Mouse (Mus musculus) megakaryocyte, adult 5-6 weeks (primary cell): Measurements from ENCODE around the gene Ccnjl. TPM values are rescaled to one million over a fixed set of nuclear protein-coding genes. Genes with fewer than 3 reads are reported as not detected.

Experiments
- ATAC-seq: 2 replicates; pipeline ENCODE4 v1.8.0; 2016; ENCODE audit warnings: mild to moderate bottlenecking, inconsistent platforms; ENCODE audit not compliant: poor library complexity, severe bottlenecking
- total RNA-seq, 2 experiments: library from RNA; stranded (forward) in 1 of 2; stranded (reverse) in 1 of 2; fragments of 153-499, 151-499 nt in 1 of 2; fragments of 221-1000, 200-1000 nt in 1 of 2; gene quantifications; 2 replicates each; pipeline versions ENCODE4 v1.2.3 to v1.2.4; 2015 to 2017

The Ccnjl gene
- total RNA-seq, 2 experiments from 2014 or later: not detected

DNA sequence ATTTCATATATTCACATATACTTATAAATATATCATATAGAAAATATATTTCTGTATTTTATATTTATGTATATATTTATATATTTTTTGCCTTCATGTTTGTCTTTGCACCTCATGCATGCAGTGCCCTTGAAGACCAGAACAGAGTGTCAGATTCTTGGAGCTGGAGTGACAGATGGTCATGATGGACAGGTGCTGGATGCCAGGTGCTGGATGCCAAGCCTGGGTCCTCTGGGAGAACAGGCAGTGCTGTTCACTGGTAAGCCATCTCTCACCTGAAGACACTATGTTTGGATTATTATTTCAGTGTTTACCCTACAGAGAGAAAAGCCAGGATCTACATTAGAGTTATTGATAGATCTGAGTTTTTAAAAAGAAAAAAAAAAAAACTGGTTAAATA lies 9.8 kb upstream of the Ccnjl start:
- ATAC-seq: no peak

DNA sequence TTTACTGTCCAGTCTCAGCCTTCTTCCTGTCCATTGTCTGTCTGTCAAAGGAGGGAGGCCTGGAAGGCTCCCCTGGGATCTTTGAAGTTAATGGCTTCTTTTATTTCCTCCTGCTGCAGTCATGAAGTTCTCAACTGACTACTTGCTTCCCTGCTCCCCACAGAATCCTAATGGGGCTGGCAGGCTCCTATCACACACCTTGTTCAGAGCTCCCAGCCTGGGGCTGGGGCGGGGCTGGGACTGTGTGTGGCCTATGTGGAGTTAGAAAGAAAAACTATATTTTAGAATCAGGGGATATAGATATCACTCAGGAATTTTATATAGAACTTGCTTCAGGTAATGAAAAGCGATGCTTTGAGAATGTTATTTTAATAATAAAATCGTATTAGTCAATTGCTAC lies 8.1 kb upstream of the Ccnjl start:
- ATAC-seq: no peak

DNA sequence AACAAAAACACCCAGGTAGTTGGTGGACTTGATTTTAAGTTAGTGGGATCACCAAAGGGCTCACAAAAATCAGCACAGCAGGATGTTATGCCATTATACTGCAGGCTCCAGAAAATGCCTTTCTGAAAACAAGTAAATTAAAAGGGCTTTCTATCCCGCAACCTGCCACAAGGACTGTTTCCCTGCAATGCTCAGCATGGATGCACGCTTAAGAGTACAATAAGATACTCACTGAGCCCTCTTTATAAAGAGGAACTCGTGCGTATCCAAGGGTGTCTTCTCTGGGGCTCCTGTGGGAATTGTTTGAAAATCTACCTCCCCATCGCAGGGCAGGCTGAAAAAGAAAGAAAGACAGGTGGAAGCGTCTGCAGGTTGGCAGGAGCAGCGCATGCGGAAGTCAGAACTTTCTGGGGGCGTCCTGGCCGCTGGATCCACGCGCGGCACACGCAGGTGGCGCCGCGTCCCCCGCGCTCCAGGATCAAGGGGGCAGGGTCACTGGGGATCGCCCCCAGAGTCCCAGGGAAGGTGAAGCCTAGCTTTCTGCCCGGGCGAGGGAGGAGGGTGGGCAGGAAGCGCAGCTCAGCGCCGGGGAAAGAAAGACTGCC lies 404 bp upstream of the Ccnjl start:
- peak; percentile 25 for ATAC-seq

DNA sequence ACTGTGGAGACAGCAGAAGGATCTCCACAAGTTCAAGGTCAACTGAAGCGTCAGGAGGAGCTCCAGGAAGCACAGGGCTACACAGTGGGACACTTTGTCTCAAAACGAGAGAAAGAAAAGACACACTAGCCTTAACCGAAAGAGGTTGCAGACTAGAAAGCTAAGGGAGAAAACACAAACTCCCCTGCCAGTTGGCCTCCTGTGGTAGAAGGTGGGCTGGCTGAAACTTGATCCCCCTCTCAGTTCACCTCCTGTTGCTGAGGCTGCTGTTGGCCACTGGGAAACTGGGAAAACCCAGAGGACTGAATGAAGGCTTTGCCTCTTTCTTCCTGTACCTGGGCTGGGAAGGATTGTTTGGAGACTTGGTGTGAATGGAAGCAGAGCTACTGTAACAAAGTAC lies 1.5 kb downstream of the Ccnjl start:
- no peak for ATAC-seq

DNA sequence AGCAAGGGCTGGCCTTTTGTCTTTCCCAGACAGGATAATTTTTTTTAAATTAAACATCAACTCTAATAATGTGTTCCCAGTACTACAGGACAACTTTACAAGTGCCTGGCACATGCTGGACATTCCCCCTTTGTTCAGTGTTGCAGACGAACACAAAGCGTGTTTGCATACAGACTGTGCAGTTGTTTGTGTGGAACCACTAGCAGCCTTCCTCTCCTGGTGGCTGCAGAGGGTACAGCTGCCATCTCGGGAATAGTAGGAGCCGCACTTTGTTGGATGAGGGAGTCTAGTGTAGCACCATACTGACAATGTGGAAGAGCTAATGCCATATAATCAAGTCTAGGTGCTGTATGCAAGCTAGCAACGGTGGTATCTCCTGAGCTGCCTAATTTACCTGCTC lies 3.0 kb downstream of the Ccnjl start:
- no peak for ATAC-seq

DNA sequence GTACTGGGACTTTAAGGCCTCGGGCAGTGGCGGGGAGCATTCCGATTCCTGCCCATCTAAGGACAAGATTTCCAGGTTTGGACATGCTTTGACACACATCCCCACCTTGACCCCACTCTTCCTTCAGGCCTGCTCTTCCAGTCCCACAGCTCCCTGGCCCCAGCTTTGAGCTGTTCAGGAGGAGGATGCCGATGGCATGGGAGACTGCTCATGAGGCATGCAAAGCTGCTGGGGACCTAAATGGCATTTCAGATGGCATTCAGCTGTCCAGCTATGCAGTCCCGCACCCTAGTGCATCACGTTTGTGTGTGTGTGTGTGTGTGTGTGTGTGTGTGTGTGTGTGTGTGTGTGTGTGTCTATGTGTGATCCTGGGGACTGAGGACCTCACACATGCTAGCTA lies 8.5 kb downstream of the Ccnjl start:
- no peak for ATAC-seq

DNA sequence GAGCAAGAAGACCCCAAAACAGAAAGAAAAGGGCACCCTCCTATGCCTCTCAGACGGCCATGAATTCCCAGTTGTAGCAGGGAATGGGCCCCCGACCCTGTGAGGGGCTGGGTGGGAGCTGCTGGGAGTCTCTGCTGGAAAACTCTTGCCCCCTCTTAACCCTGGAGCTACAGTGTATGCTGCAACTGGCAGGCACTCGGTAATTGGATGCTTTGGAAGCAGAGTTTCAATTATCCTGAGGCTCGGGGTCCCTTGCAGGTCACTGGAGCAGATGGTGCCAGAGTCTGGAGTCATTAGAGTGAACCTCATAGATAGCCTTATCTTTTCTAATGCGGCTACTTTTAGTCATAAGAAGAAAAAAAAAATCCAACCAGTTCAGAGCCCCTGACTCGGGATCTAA lies 11.3 kb downstream of the Ccnjl start:
- no peak for ATAC-seq

DNA sequence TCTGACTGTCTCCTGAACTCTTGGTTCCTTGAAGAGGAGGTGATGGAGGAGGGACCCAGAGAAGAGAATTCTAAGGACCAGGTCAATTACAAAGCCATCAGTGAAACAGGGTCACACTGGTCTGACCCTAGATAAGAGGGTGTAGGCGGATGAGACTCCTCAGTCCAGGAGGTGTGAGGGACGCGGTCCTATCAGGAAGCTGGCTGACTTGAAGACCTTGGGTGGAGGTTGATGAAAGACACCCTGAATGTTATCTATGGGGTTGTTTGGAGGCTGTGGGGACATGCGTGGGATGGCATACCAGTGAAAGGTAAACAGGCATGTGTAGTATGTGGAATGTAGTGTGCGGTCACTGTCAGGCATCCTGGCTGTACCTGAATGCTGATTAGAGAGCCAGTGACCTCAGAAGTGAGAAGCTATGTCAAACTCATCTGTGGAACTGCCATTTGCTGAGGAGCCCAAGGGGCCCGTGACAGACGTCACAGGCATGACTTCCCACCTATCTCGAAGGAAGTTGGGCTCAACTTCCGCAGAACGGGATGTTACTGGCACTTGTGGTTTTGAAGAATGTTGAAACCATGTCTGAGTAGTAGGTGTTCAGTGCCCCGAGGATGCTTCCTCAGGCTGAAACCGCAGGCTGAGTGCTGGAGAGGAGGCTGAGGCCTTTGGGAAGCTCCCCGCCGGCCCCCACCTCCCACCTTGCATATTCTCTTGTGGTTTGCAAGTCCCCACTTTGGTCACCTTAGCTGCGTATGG lies 15.3 kb downstream of the Ccnjl start:
- peak; percentile 94 for ATAC-seq

DNA sequence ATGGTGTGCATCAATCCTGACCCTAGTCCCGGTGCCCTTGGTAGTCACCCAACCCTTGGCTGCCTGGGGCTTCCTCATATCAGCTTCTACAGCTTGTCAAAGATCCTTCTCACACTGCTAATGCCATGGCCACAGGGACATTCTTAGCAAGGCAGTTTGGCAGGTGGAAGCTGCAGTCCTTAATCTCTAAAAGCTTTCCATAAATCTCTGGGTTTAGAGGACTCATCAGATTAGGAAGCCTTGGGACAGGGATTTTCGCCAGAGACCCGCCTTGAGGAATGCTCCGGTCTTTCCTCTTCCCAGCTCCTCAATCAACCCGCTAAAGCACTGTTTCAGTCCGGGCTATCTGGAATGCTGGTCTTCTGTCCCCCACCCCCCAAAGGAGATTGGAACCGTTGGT lies 16.2 kb downstream of the Ccnjl start:
- no peak for ATAC-seq

DNA sequence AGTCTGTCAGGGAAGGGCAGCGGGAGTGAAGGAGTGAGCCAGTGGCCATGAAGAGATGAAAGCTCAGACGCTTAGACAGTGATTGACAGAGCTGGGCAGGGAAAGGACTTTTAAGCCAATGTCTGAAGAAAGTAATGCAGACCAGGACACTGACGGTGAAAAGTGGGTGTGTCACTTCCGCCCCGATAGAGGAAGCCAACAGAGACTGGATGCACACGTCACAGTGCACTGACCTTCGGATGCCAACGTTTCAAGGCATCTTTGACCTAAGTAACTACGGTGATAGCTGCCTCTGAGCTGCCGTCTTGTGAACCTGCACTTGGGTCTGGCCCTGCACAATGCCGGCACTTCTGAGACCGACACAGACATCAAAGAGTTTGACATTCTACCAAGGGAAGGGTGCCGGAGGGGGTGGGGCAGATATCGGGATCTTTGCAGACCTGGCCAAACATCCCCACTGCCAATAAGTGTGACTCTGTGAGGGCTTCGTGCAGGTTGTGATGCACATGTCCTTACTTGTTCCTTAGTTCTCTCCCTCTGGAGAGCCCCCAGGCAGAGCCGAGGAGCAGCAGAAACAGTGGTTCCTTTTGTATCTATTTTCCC lies 17.4 kb downstream of the Ccnjl start:
- no peak for ATAC-seq

DNA sequence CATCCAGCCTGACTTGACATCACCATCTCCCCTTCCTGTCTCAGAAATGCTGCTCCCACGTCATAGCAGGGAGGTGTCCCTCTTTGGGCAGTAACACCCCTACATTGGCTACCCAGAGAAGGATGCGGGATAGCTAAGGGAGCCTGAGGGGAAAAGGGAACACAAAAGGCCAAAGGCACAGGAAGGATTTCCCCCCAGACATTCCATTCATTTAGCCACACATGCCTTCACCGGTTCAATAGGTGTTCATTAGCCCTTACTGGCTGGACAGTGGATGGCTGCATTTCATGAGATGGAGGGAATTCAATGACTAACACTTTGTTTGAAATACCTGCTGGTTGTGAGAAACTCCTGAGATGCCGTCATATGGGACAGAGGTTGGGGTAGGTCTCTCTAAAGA lies 18.1 kb downstream of the Ccnjl start:
- ATAC-seq: no peak

DNA sequence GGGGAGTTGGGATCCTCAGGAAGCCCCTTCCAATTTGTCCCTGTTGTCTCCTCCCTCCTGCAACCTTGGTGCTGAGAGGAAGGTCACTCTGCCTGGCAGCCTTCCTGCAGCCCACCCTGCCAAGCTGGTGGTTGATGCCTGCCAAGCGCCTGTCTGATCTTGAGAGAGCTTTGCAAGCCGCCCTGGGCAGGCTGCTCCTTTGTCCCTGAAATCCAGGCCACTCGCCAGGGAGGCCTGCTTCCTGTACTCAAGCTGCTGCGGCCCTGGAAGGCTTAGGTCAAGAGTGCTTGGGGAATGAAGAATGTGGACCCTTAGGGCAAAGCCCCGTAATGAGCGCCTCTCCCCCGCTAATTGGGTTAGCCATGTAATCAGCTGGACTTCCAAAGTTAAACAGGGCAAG lies 19.6 kb downstream of the Ccnjl start:
- ATAC-seq: no peak

DNA sequence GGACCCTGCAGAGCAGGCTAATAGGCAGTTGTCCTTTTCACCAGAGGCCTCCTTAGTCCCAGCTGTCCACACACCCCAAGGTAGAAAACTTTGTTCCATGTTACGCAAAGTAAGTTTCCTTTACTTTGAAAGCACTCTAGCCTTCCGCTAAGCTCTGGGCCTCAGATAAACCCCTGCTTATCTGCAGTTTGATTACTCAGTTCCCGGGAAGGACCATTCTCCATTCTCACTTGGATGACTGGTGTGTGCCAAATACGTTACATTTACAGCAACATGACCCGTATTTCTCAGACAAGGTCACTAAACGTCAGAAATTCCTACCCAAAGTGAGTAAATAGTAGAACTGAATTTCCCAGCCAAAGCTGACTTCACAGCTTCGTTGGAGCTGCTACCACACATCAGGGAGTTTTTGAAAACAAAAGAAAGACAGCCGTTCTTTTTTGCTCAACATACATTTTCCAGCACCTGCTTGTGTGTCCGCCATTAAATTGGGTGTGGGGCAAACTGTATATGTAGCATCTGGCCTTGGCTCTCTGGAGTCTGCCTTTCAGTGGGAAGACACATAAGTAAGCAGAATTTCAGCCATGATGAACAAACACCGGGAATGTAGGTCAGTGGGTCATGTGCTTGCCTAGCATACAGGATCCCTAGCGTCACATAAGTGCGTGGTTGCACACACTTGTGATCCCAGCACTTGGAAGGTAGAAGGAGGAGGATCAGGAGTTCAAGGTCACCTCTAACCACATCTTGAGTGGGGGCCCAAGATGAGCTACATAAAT lies 20.3 kb downstream of the Ccnjl start:
- ATAC-seq: no peak

DNA sequence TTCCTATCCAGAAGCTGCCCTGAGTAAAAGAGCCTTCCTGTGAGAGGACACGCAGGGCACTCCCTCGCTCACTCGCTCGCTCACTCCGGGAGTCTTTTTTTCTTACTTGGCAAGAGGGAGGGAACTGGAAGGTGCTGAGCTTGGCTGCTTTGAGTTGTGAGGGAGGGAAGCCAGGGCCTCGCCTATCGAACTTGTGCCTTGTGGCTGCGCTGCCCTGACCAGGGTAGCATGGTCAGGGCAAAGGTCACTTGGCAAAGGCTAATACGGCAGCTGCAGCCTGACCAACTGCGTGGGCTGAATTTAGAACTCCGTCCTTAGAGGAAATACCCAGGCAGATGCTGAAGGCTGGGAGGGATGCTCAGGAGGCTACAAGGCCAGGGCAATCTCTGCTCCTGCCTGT lies 21.1 kb downstream of the Ccnjl start:
- ATAC-seq: no peak

DNA sequence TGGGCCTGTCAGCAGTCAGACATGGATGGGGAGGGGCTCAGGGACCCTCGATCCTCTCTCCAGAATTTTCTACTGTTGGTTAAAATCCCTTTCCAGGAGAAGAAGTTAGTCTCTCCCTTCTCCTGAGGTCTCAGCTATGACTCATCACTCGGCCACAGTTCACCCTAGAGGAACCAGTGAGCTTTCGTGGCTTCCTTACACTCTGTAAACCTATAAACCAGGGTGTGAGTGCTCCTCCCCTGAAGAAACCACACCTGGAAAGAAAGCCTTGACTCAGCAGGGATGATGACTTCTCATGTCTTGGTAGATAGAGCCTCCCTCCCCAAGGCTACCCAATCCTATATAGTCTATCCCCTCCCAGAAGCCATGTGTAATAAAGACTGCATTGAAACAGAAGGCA lies 23.2 kb downstream of the Ccnjl start:
- no peak for ATAC-seq

DNA sequence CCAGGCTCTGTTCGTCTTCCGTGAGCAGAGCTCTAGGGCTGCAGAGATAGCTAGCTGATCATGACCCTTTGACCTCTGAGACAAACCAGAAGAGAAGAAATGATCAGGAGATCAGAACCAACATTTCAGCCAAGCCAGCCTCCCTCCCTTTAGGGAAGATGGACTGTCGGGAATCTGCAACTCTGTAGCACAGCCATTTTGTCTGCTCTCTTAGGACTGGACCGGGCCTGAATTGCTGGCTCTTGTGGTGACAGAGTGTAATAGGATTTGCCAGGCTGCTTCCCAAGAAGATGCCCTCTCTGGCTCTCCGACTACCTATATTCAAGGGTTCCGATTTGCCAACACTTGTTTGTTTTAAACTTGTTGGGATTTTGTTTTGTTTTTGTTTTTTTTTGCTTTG lies 24.1 kb downstream of the Ccnjl start:
- no peak for ATAC-seq

DNA sequence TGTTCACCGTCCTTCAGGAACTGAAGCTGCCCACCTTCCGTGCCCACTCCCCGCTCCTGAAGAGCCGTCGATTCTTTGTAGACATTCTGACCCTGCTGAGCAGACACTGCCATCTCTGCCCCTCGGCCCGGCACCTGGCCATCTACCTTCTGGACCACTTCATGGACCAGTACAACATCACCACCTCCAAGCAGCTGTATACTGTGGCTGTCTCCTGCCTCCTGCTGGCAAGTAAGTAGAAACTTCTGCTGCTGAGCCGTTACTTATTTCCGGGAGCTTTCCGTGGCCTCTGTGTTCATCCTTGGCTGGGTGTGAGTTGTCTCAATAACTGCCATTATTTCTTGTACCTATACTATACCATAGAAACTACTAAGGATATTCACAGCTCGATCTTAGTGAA lies 28.0 kb downstream of the Ccnjl start:
- ATAC-seq: 0 out of 2 replicates have a peak, but pooled peaks have one; percentile 24

DNA sequence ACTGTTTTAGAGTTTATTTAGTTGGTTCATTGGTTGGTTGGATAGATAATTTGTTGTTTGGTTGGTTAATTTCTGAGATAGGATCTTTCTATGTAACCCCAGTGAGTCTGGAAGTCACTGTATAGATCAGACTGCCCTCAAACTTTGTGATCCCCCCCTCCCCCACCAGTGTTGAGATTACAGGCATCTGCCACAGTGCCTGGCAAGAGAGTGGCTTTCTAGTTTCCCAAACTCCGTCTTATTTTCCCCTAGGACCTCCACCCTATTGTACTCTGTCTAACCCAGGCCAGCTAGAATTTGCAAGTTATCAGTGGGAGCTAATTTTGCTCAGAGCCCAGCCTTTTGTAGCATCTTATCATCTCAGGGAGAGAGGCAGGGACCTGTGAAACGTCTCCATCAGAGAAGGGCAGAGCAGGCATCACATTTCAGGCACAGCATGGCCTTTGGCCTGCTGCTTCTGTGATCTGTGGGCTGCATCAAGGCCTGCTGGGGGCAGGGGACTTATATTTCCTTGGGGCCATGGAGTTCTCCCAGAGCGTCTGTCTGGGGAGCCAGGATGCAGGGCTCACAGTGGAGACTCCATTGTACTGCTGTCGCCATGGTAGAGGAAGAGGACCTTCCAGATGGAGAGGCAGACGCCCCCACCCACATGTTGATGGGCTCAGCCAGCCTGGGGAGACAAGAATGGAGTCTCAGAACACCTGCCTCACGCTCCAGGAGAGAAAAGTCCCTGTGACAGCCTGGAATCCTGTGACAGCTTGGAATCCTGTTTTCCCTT lies 31.1 kb downstream of the Ccnjl start:
- ATAC-seq: no peak

DNA sequence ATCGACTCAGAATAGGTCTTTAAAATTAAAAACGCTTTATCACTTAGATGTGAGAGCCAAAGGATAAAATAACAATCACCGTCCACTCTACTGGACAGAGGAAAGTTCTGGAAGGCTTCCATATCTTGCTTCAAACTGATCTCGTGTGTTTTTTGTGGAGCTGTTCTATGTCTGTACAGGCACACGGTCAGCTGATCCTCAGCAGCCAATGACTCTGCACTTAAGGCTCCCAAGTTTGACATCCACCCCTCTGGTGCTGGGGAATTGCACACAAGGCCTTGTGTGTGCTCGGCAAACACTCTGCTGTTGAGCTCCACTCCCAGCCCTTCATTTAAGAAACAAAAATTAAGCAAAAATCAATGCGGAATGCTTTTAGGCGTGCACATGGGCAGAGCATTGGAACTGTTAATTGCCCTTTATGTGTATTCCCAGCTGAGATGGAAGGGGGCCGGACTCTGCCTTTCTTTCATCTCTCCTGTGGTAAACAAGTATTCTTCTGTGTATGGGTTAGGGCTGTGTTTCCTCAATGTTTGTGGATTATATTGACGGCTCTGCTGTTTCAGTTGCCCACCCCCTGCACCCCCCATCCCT lies 35.2 kb downstream of the Ccnjl start:
- no peak for ATAC-seq

DNA sequence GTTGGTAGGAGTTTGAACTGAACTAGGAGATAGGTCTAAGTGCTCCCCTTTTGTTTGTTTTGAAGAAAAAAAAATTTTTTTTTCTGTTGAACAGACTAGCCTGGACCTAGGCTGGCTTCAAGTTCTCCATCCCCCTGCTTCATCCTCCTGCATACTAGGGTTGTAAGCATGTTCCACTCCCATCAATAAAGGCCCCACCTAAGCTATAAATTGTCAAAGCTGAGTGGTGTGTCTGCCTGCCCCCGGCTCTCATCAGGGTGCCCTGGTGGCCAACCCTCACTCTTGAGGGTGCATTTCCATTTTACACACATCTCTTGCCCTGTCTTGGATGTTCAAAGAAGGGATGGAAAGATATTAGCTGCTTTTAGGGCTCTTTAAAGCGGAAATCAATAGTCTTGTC lies 36.8 kb downstream of the Ccnjl start:
- no peak for ATAC-seq

DNA sequence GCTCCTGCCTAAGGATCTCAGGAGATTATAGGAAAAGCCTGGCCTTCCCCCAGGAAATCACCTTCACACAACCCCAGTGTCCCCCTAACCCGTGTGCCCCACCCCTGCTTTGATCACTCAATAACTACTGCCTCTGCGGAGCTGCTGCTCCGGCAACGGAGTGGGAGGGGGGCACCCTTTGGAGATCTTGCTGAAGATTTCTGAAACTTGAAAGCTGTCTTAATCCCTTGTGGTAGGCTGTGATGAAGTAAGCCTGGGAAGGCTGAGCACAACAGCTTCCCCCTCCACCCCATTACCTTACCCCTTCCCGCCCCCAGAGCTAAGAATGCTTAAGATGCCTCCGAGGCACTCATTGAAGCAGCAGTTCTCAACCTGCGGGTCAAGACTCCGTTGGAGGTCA lies 37.3 kb downstream of the Ccnjl start:
- no peak for ATAC-seq
